Mouse (Mus musculus) limb, embryonic 11.5 days (tissue): ENCODE data around the gene Znhit6. TPM values are rescaled to one million over a fixed set of nuclear protein-coding genes. Genes with fewer than 3 reads are reported as not detected.
A peak's percentile ranks its signal among the peaks of the same experiment; 100 is the strongest.

Experiments used
- ATAC-seq: fragments of 200-750 bp; cut with Nextera tagmentation; 2 replicates; pipeline ENCODE4 v1.8.0; 2017; ENCODE audit warnings: low read depth; ENCODE audit not compliant: insufficient number of reproducible peaks, low FRiP score, low TSS enrichment
- DNase-seq: peaks from one replicate; pipeline ENCODE4 v3.0.0-alpha.2; 2015; ENCODE audit warnings: low spot score
- H3K27ac ChIP-seq: fragments of 300-500 bp; sonication (generic); replicated peaks from 2 replicates; pipeline ENCODE4 v1.5.1; 2014; ENCODE audit warnings: low read depth, mild to moderate bottlenecking, low read length
- H3K27me3 ChIP-seq: fragments of 300-500 bp; sonication (generic); 2 replicates; pipeline ENCODE4 v1.6.1; 2014; ENCODE audit warnings: mild to moderate bottlenecking, low read length, mixed read lengths; ENCODE audit not compliant: control insufficient read depth, insufficient read depth
- H3K36me3 ChIP-seq: fragments of 300-500 bp; sonication (generic); 2 replicates; pipeline ENCODE4 v1.6.1; 2014; ENCODE audit warnings: mild to moderate bottlenecking, low read length, moderate library complexity, mixed read lengths; ENCODE audit not compliant: control insufficient read depth, insufficient read depth
- H3K4me1 ChIP-seq: fragments of 300-500 bp; sonication (generic); 2 replicates; pipeline ENCODE4 v1.6.1; 2014; ENCODE audit warnings: low read length, mixed read lengths; ENCODE audit not compliant: control insufficient read depth, insufficient read depth
- H3K4me2 ChIP-seq: fragments of 300-500 bp; sonication (generic); 2 replicates; pipeline ENCODE4 v1.6.1; 2014; ENCODE audit warnings: low read depth, mild to moderate bottlenecking, moderate library complexity; ENCODE audit not compliant: severe bottlenecking
- H3K4me3 ChIP-seq: fragments of 300-500 bp; sonication (generic); 2 replicates; pipeline ENCODE4 v1.5.1; 2014; ENCODE audit warnings: low read depth, low read length
- H3K9ac ChIP-seq: fragments of 300-500 bp; sonication (generic); 2 replicates; pipeline ENCODE4 v1.6.1; 2014; ENCODE audit warnings: mild to moderate bottlenecking, low read length
- H3K9me3 ChIP-seq: fragments of 300-500 bp; sonication (generic); 2 replicates; pipeline ENCODE4 v1.6.1; 2016; ENCODE audit warnings: low read length; ENCODE audit not compliant: control insufficient read depth
- WGBS: fragments of 180-500 bp; shearing (Covaris S2); extraction: QIAGEN DNeasy Blood & Tissue Kit; methylation state at CpG from one replicate; pipeline ENCODE4 v1.1.7; 2014; 5-methylcytosine and 5-hydroxymethylcytosine counted together
- polyA plus RNA-seq: library from polyadenylated mRNA; unstranded; fragments of >200 nt; fragmentation: Nextera tagmentation; extraction: Ambion mirVana; gene quantifications from 2 replicates; pipeline ENCODE4 v1.2.1, GENCODE M21; 2014

Znhit6 gene
- polyA plus RNA-seq, 1 experiment from 2014 or later: 38.3 TPM

DNA sequence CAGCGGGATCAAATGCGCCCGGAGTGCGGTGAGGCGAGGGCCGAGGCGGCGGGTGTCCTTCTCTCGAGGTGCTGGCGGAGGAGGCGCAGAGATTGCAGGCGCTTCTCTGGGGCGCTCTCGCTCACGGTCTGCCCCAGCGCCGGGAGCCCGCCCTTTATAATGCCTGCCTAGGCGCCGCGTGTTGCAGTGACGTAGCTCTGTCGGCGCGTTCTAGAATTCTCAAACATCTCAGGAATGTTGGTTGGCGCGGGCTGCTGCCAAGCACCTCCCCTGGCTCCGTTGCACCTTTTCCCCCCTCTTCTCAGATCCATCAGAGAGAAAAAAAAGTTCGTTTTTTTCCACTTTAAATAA is 73.8 kb downstream of the Znhit6 start, which contains the start of gene Ccn1:
Gene Ccn1 (minus strand): TSS at position 130 of the 351 bp plus-strand sequence.
- peak within 1 kb of the TSS; percentile 60 for H3K4me3 ChIP-seq
- H3K9me3 ChIP-seq: no peaks in the 10 kb centered on the region
- H3K9ac ChIP-seq: peak within 1 kb of the TSS; percentile 82
- peaks cover 4% of the 10 kb centered on the region; the same call in 1 of the 2 replicates for H3K36me3 ChIP-seq
- peaks cover 30% of the 10 kb centered on the region for H3K4me1 ChIP-seq
- H3K4me2 ChIP-seq: peak within 1 kb of the TSS; percentile 80
- no peaks in the 10 kb centered on the region for H3K27me3 ChIP-seq
- H3K27ac ChIP-seq: peak within 1 kb of the TSS; percentile 71
- ATAC-seq: peak; percentile 65
- WGBS: under 1% methylated on average over 29 of the region's 29 CpGs
- DNase-seq: peak; percentile 89

- ATAC-seq (no peak), DNase-seq (peak; percentile 66)
- Histone ChIP-seq H3K27ac (peak overlapping the region; percentile 71; the same call in 1 of the 2 replicates), H3K27me3 (no peaks in the 10 kb centered on the region), H3K4me1 (peaks cover 30% of the 10 kb centered on the region), H3K4me2 (peak overlapping the region; percentile 80), H3K9me3 (no peaks in the 10 kb centered on the region), H3K36me3 (peaks cover 4% of the 10 kb centered on the region; the same call in 1 of the 2 replicates), H3K9ac (peak overlapping the region; percentile 19; the same call in 1 of the 2 replicates), H3K4me3 (peak overlapping the region; percentile 60)
- WGBS: under 1% methylated on average over 18 of the region's 18 CpGs
Observed at GRCm38 (mm10) chr3:145650298-145651011, 74.5 kb downstream of the Znhit6 start.

DNA sequence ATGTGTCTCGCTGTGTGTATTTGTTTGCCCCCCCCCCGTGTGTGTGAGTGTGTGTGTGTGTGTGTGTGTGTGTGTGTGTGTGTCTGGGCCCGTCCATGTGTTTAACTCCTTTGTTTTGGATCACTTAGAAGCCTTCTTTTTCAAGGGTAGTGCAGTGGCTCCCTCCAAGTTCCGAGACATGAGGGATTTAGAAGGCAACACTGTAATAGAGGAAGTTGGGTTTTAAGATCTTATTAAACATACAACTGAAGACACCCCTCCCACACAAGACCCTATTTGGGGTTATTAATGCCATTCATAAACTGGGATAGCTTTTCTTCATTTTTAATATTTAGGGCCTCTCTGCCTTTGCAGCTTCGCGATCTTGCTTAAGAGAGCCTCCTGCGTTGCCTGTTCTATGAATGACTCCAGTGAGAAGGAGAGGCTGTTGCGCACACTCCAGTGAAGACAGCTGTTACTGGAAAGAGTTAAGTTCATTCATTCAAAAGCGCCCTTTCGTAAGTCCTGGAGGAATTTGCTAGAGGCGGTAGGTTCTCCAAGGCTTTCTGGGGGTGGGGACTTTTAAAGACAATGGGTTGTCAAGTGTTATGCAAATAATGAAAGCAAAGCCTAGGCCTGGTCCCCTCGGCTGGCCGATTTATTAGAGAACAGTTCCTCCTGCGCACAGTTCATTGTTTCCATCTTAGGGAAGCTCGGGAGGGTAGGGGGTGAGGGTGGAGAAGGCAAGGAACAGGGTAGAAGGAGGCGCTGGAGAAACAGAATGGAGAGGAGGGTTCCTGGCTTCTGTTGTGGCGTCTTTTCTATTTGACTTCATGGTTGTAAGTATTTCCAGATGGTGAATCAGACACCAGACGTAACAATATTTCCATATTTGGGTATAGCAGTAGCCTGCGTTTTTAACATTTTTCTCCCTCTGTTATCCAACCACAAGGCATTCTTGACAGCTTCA is 75.3 kb downstream of the Znhit6 start:
- H3K4me2 ChIP-seq: peak overlapping the region; percentile 80
- H3K9me3 ChIP-seq: no peaks in the 10 kb centered on the region
- H3K4me3 ChIP-seq: peak overlapping the region; percentile 60
- ATAC-seq: no peak
- DNase-seq: peak; percentile 60
- H3K4me1 ChIP-seq: peaks cover 28% of the 10 kb centered on the region
- peak overlapping the region; percentile 19; the same call in 1 of the 2 replicates for H3K9ac ChIP-seq
- 4% methylated on average over 19 of the region's 19 CpGs for WGBS
- no peaks in the 10 kb centered on the region for H3K27me3 ChIP-seq
- peaks cover 4% of the 10 kb centered on the region; the same call in 1 of the 2 replicates for H3K36me3 ChIP-seq
- peak overlapping the region; percentile 71; the same call in 1 of the 2 replicates for H3K27ac ChIP-seq

DNA sequence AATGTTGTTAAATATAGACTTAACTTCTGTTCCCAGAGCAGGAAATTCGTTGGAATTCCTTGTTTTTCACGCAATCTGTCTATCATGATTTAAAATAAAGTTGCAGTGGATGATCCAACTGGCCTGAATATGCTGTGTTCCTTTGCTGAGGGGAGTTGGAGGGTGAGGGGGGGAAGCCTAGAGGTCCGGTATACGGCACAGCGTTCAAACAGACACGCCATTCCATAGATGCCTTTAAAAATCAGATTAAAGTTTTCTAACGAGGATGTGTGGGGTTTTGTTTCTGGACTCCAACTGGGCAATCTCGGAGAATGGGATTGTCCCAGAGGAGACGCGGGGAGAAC is 75.9 kb downstream of the Znhit6 start:
- no peak for ATAC-seq
- Histone ChIP-seq H3K36me3 (peaks cover 4% of the 10 kb centered on the region; the same call in 1 of the 2 replicates), H3K27ac (no peak overlapping the region; the same call in 1 of the 2 replicates), H3K4me3 (0 out of 2 replicates have a peak overlapping the region, but pooled peaks have one; percentile 9), H3K9ac (peak overlapping the region; percentile 3), H3K4me1 (peaks cover 28% of the 10 kb centered on the region), H3K27me3 (no peaks in the 10 kb centered on the region), H3K4me2 (peak overlapping the region; percentile 80), H3K9me3 (no peaks in the 10 kb centered on the region)
- WGBS: 3% methylated on average over 10 of the region's 10 CpGs
- DNase-seq: no peak

DNA sequence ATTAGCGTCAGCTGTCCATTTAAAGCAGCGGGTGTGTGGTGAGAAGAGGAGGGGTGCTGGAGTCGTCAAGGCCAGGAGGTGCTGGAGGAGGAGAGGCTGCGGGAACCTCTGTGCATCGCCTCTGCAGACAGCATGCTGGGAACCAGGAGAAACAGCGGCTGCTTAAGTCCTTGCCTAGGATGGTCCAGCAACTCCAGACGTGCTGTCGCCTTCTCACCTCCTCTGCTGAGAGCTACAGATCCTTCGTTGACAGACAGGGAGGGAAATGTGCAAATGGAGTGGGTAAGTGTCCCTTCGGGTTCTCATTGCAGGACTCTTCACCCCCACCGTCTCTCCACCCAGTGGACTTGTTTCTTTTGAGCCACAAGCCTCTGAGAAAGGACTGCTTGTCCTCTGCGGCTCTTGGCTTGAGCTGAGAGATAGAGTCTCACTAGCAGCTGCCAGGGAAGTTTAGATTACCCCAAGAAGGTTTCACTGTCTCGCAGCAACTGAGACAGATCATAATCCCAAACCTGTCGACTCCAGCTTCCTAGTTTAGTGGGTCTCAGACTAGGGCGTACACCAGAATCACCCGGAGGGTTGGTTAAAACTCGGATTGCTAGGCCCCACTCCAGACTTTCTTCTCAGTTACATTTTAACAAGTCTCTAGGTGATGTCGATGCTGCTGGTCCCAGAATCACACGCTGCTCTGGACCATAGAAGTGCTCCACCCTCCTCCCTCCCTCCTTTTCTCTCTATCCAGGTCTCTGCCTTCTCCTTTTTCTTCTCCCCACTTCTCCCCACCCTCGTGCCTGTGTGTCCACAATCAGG is 76.5 kb downstream of the Znhit6 start:
- Histone ChIP-seq H3K9me3 (no peaks in the 10 kb centered on the region), H3K9ac (peak overlapping the region; percentile 74), H3K27ac (peak overlapping the region; percentile 48; the same call in 1 of the 2 replicates), H3K4me1 (peaks cover 25% of the 10 kb centered on the region), H3K27me3 (no peaks in the 10 kb centered on the region), H3K4me3 (peak overlapping the region; percentile 39), H3K4me2 (peak overlapping the region; percentile 80), H3K36me3 (peaks cover 1% of the 10 kb centered on the region; the same call in 1 of the 2 replicates)
- DNase-seq (peak; percentile 52), ATAC-seq (no peak)
- 5% methylated on average over 20 of the region's 20 CpGs for WGBS

GRCm38 (mm10) chr3:145653191-145653940 is 77.4 kb downstream of the Znhit6 start:
- Histone ChIP-seq H3K4me2 (peak overlapping the region; percentile 80), H3K9ac (peak overlapping the region; percentile 74), H3K27ac (peak overlapping the region; percentile 48), H3K36me3 (no peaks in the 10 kb centered on the region), H3K4me3 (peak overlapping the region; percentile 39), H3K4me1 (peaks cover 23% of the 10 kb centered on the region), H3K9me3 (no peaks in the 10 kb centered on the region), H3K27me3 (no peaks in the 10 kb centered on the region)
- peak; percentile 52 for ATAC-seq
- WGBS: under 1% methylated on average over 51 of the region's 53 CpGs
- peak; percentile 87 for DNase-seq

DNA sequence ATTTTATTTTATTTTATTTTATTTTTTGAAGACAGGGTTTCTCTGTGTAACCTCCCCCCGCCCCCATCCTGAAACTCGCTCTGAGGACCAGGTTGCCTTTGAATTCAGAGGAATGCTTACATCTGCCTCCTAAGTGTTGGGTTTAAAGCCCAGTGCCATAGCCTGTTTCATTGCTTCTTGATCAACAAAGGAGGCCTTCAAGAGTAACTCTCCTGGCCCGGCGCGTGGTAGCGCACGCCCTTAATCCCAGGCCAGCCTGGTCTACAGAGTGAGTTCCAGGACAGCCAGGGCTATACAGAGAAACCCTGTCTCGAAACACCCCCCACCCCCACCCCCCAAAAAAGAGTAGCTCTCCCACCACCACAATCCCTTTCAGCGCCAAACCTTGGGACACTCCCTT is 78.0 kb downstream of the Znhit6 start:
- no peak overlapping the region for H3K4me3 ChIP-seq
- ATAC-seq (no peak), DNase-seq (no peak)
- no peaks in the 10 kb centered on the region for H3K36me3 ChIP-seq
- H3K27ac ChIP-seq: no peak overlapping the region
- H3K9me3 ChIP-seq: no peaks in the 10 kb centered on the region
- no peak overlapping the region for H3K4me2 ChIP-seq
- H3K4me1 ChIP-seq: peaks cover 20% of the 10 kb centered on the region
- H3K27me3 ChIP-seq: no peaks in the 10 kb centered on the region
- no peak overlapping the region for H3K9ac ChIP-seq
- WGBS: 48% methylated on average over 9 of the region's 9 CpGs
